Mouse (Mus musculus): ENCODE measurements around the gene Eif1ad.
A peak's percentile ranks its signal among the peaks of the same experiment; 100 is the strongest.
"Not testable (repeated sequence)": the region's sequence is repeated elsewhere in the genome, so short reads cannot be mapped to it uniquely, and the experiment has no call there.

Gene Eif1ad

GRCm38 (mm10) chr19:5366175-5367052, at the start of gene Eif1ad:
TSS of gene Eif1ad (plus strand) at chr19:5366741.
- DNase-seq (ENCODE audit: low spot score in 2 of 2) = peak; percentile 93 to 96

- no peak for DNase-seq (ENCODE audit: low spot score in 2 of 2)
These were observed 42.7 kb upstream of the Eif1ad start for GRCm38 (mm10) chr19:5323801-5324200.

- no peak for DNase-seq (ENCODE audit: low spot score in 2 of 2)
These were observed 38.6 kb upstream of the Eif1ad start for GRCm38 (mm10) chr19:5327970-5328369.

- DNase-seq (ENCODE audit: low spot score in 2 of 2) = no peak
These were observed 31.8 kb upstream of the Eif1ad start for GRCm38 (mm10) chr19:5334741-5335140.

GRCm38 (mm10) chr19:5335441-5335840, 31.1 kb upstream of the Eif1ad start, which contains the start of gene Catsper1:
TSS of gene Catsper1 (plus strand) at chr19:5335741.
- no peak for DNase-seq (ENCODE audit: low spot score in 2 of 2)

GRCm38 (mm10) chr19:5337975-5338374, 28.6 kb upstream of the Eif1ad start:
- DNase-seq (ENCODE audit: low spot score in 2 of 2) = peak; percentile 71 to 90

GRCm38 (mm10) chr19:5341360-5341759, 25.2 kb upstream of the Eif1ad start:
- no peak for DNase-seq (ENCODE audit: low spot score in 2 of 2)

GRCm38 (mm10) chr19:5345297-5346131, 21.0 kb upstream of the Eif1ad start:
- no peak for DNase-seq (ENCODE audit: low spot score in 2 of 2)

GRCm38 (mm10) chr19:5348064-5348463, 18.5 kb upstream of the Eif1ad start:
- no peak for DNase-seq (ENCODE audit: low spot score in 2 of 2)

GRCm38 (mm10) chr19:5348526-5349501, 17.7 kb upstream of the Eif1ad start:
- no peak for DNase-seq (ENCODE audit: low spot score in 2 of 2)

- not testable (repeated sequence) for DNase-seq (ENCODE audit: low spot score in 2 of 2)
These were observed 17.1 kb upstream of the Eif1ad start, which contains the start of gene Cst6 for GRCm38 (mm10) chr19:5349502-5349873. TSS of gene Cst6 (minus strand) at chr19:5349574.

- DNase-seq (ENCODE audit: low spot score in 2 of 2) = no peak
These were observed 12.9 kb upstream of the Eif1ad start for GRCm38 (mm10) chr19:5353609-5354008.

- no peak for DNase-seq (ENCODE audit: low spot score in 2 of 2)
These were observed 10.5 kb upstream of the Eif1ad start for GRCm38 (mm10) chr19:5356080-5356479.

GRCm38 (mm10) chr19:5362186-5362585, 4.4 kb upstream of the Eif1ad start:
- DNase-seq (ENCODE audit: low spot score in 2 of 2) = no peak

GRCm38 (mm10) chr19:5364124-5364523, 2.4 kb upstream of the Eif1ad start:
- no peak for DNase-seq (ENCODE audit: low spot score in 2 of 2)

- DNase-seq (ENCODE audit: low spot score in 2 of 2) = no peak
These were observed 790 bp upstream of the Eif1ad start for GRCm38 (mm10) chr19:5365751-5366150.

- no peak for DNase-seq (ENCODE audit: low spot score in 2 of 2)
These were observed 465 bp downstream of the Eif1ad start, which contains the start of gene Banf1 for GRCm38 (mm10) chr19:5367053-5367359. TSS of gene Banf1 (minus strand) at chr19:5367168.

GRCm38 (mm10) chr19:5367455-5367854, 914 bp downstream of the Eif1ad start:
- DNase-seq (ENCODE audit: low spot score in 2 of 2) = no peak

- DNase-seq (ENCODE audit: low spot score in 2 of 2) = no peak
These were observed 4.4 kb downstream of the Eif1ad start for GRCm38 (mm10) chr19:5370932-5371331.

GRCm38 (mm10) chr19:5372724-5373123, 6.2 kb downstream of the Eif1ad start:
- no peak for DNase-seq (ENCODE audit: low spot score in 2 of 2)

- DNase-seq (ENCODE audit: low spot score in 2 of 2) = no peak
These were observed 7.6 kb downstream of the Eif1ad start for GRCm38 (mm10) chr19:5374177-5374576.

Measured in spleen, postnatal 4 days (tissue).